Mouse (Mus musculus) neural tube, embryonic 12.5 days (tissue): Measurements from ENCODE around the gene 1700012B09Rik. TPM values are rescaled to one million over a fixed set of nuclear protein-coding genes. Genes with fewer than 3 reads are reported as not detected.
A peak's percentile ranks its signal among the peaks of the same experiment; 100 is the strongest.

ENCODE experiments used
- ATAC-seq: fragments of 200-750 bp; cut with Nextera tagmentation; 2 replicates; pipeline ENCODE4 v1.8.0; 2017; ENCODE audit warnings: low read depth, mild to moderate bottlenecking, moderate TSS enrichment, moderate library complexity; ENCODE audit not compliant: low FRiP score
- H3K27ac ChIP-seq: fragments of 300-500 bp; sonication (generic); 2 replicates; pipeline ENCODE4 v1.5.1; 2016
- H3K27me3 ChIP-seq: fragments of 300-500 bp; sonication (generic); replicated peaks from 2 replicates; pipeline ENCODE4 v1.6.1; 2016; ENCODE audit warnings: mild to moderate bottlenecking
- H3K36me3 ChIP-seq: fragments of 300-500 bp; sonication (generic); 2 replicates; pipeline ENCODE4 v1.6.1; 2016; ENCODE audit warnings: mild to moderate bottlenecking
- H3K4me1 ChIP-seq: fragments of 300-500 bp; sonication (generic); 2 replicates; pipeline ENCODE4 v1.6.1; 2016
- H3K4me2 ChIP-seq: fragments of 300-500 bp; sonication (generic); replicated peaks from 2 replicates; pipeline ENCODE4 v1.6.1; 2016; ENCODE audit warnings: mild to moderate bottlenecking
- H3K4me3 ChIP-seq: fragments of 300-500 bp; sonication (generic); 2 replicates; pipeline ENCODE4 v1.5.1; 2016
- H3K9ac ChIP-seq: fragments of 300-500 bp; sonication (generic); 2 replicates; pipeline ENCODE4 v1.6.1; 2016; ENCODE audit warnings: mild to moderate bottlenecking
- H3K9me3 ChIP-seq: fragments of 300-500 bp; sonication (generic); 2 replicates; pipeline ENCODE4 v1.6.1; 2016; ENCODE audit warnings: mild to moderate bottlenecking
- WGBS: fragments of 180-500 bp; shearing (Covaris S2); methylation state at CpG from one replicate; pipeline ENCODE4 v1.1.7; 2016; 5-methylcytosine and 5-hydroxymethylcytosine counted together
- polyA plus RNA-seq: library from polyadenylated mRNA; unstranded; fragments of >200 nt; fragmentation: Nextera tagmentation; extraction: Ambion mirVana; gene quantifications from 2 replicates; pipeline ENCODE4 v1.2.1, GENCODE M21; 2016

1700012B09Rik gene
- 0.56 TPM in 1 of 2 replicates, not detected in the other for polyA plus RNA-seq

DNA sequence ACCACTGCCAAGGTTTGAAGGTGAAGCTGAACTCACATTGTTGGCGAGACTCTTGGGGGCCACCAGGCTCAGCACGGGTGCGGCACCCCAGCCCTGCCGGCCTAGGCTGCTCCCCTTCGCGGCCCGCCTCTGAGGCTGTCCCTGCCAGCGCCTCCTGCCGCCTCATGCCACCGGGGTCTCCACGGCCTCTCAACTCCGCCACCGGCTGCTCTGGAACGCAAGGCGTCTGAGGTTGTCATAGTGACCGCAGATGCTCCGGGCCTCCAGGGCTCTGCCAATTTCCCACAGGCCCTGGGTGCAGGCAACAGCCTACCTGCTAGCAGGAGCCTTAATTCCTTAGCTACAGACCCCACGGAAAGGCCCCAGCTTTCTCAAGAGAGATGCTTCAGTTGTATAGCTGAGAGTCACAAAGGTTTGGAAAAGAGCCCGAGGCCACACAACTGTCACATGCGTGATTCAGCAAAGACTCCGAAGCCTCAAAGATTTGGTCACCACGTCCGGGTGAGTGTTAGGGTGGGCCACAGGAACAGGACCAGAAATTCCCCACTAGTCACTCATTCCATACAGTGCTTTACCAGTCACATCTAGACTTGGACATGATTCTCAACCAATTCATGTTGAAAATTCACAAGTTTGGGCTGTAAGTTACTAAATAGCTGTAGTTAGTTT lies at the start of gene 1700012B09Rik:
Gene 1700012B09Rik, minus strand, starts transcription at position 228 of the 669 bp plus-strand sequence.
- H3K9ac ChIP-seq, result 0 out of 2 replicates have a peak within 1 kb of the TSS, but pooled peaks have one; percentile 4

DNA sequence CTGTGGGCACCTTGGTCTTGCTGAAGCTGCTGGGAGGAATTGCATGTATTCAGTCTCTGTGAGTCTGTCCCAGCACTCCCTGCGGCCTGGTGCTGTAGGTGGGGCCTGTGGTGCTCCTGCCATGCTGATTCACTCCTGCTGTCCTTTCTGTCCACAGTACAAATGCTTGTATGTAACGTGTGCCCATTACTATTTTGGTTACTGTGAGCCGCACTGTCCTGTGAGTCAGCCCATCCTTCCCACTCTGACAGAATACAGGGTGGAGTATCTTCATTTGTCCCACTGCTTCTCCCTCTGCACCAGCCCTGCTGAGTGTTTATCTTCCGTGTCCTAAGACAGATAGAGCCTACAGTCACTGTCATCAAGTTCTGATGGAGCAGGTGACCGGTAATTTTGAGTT lies 39.3 kb upstream of the 1700012B09Rik start:
- Histone ChIP-seq H3K9me3 (no peaks in the 10 kb centered on the region), H3K27ac (no peak overlapping the region), H3K9ac (no peak overlapping the region), H3K4me2 (no peak overlapping the region), H3K4me1 (no peaks in the 10 kb centered on the region), H3K36me3 (peaks cover 48% of the 10 kb centered on the region), H3K27me3 (no peaks in the 10 kb centered on the region), H3K4me3 (no peak overlapping the region)
- ATAC-seq, result no peak
- 95% methylated on average over 5 of the region's 5 CpGs for WGBS

More for the DNA sequence above, at the start of gene 1700012B09Rik:
- H3K9me3 ChIP-seq, result no peaks in the 10 kb centered on the region
- H3K27ac ChIP-seq, result no peak within 1 kb of the TSS
- WGBS, result 19% methylated on average over 23 of the region's 23 CpGs
- H3K27me3 ChIP-seq, result no peaks in the 10 kb centered on the region
- H3K4me1 ChIP-seq, result peaks cover 18% of the 10 kb centered on the region
- H3K4me3 ChIP-seq, result no peak within 1 kb of the TSS
- no peaks in the 10 kb centered on the region for H3K36me3 ChIP-seq
- ATAC-seq, result peak; percentile 74
- peak within 1 kb of the TSS; percentile 39 for H3K4me2 ChIP-seq

DNA sequence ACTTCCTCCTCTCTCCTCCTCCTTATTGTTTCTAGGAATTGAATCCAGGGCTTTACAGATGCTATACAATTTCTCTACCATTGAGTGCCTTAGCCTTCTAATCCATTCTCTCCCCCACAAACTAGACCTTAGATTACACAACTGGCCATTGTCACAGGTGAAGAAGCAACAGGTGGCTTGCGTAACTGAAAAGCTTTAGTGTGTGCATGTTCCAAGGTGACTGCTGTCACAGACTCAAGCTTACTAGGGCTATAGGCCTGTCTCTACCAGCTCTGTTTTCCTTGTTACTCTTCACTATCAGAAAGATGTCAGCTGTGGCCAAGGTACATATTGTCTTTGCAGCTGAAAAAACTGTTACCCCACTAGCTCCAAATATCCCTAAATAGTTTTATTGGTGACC lies 36.0 kb upstream of the 1700012B09Rik start:
- Histone ChIP-seq H3K27me3 (no peaks in the 10 kb centered on the region), H3K36me3 (peaks cover 52% of the 10 kb centered on the region), H3K4me3 (no peak overlapping the region), H3K4me1 (no peaks in the 10 kb centered on the region), H3K9me3 (no peaks in the 10 kb centered on the region), H3K27ac (no peak overlapping the region), H3K4me2 (no peak overlapping the region), H3K9ac (no peak overlapping the region)
- 95% methylated on average over 1 of the region's 1 CpGs for WGBS
- no peak for ATAC-seq

DNA sequence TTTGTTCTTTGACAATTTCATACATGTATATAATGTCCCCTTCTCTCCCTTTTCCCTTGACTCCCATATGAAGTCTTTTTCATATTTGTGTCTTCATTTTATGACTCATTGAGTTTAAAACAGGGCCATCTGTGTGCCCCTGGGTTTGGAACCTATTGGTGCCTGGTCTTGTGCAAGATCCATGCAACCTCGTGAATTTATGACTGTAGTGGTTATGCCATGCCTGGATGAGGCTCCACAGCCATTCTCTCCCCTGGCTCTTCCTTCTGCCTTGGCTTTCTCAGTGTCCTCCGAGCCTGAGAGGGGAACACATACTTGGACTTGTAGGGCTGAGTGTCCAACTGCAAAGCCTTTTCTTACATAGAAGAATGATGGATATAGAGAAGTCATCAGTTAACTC lies 34.9 kb upstream of the 1700012B09Rik start:
- Histone ChIP-seq H3K9ac (no peak overlapping the region), H3K4me1 (no peaks in the 10 kb centered on the region), H3K27ac (no peak overlapping the region), H3K27me3 (no peaks in the 10 kb centered on the region), H3K9me3 (no peaks in the 10 kb centered on the region), H3K4me3 (no peak overlapping the region), H3K36me3 (peaks cover 56% of the 10 kb centered on the region), H3K4me2 (no peak overlapping the region)
- WGBS, result 96% methylated on average over 2 of the region's 2 CpGs
- ATAC-seq, result no peak

DNA sequence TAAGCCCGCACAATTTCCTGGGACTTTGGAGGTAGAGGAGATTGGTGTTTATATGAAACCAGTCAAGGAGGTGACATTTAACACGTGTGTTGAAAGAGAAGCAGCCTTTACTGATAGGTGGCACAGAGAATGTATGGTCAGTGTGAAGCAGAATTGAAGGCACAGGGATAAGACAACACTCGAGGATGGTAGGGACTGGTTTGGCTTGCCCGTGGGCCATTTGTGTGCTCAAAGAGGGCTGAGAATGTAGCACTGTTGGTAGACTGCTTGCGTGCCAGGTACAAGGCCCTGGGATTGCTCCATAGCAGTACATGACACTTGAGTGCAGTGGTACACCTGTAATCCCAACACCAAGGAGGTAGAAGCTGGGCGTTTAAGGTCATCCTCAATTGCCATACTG lies 16.5 kb upstream of the 1700012B09Rik start:
- Histone ChIP-seq H3K9ac (no peak overlapping the region), H3K27me3 (no peaks in the 10 kb centered on the region), H3K4me3 (no peak overlapping the region), H3K4me2 (no peak overlapping the region), H3K4me1 (no peaks in the 10 kb centered on the region), H3K27ac (no peak overlapping the region), H3K9me3 (no peaks in the 10 kb centered on the region), H3K36me3 (peaks cover 24% of the 10 kb centered on the region)
- no peak for ATAC-seq
- 91% methylated on average over 6 of the region's 6 CpGs for WGBS

DNA sequence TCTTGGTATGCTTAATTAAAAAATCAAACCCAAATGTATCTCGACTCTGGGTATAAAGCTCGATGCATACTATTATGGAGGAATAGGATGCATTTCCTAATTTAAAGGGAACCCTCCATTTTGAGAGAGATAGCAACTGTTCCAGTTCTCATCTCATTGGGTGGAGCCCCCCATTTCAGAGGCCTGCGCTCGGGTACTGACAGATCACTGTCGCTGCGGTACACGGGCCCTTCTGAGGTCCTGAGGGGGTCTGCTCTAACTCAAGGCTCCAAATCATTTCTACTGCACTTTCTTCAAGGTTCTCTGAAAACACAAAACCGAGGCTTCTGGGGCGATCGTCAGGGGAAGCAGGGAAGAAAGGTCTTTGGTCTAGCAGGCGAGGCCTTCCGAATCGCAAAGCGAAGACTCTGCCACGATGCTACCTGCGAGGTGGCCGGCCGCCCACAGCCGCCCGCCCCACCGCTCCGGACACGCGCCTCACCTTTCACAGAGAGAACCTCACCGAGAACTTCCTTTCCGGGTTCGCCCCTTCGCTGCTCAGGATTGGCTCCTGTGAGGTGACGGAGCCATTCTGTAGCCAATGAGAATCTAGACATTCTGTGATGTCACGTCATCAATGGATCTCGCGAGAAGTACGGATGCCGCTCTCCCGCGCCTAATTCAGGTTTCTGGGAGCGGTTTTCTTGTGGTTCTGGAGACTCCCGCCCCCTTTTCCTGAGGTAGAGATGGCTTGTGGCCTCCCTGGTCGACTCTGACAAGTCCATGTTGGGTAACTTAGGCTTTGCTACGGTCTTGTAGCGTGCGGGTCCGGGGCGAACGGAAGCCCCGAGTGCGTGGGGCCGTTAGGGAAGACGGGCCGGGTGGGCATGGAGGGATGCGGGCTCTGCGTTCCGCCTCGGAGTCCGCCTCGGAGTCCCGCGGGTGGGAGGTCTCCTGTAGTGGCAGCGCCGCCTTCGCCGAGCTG lies 13.5 kb upstream of the 1700012B09Rik start, which contains the start of the genes Mre11a and Ankrd49:
Gene Mre11a, plus strand, starts transcription at position 616 of the 964 bp plus-strand sequence.
Gene Ankrd49, minus strand, starts transcription at position 818 of the 964 bp plus-strand sequence.
- H3K36me3 ChIP-seq, result peaks cover 28% of the 10 kb centered on the region
- H3K27ac ChIP-seq, result peak within 1 kb of the TSS; percentile 85
- H3K9me3 ChIP-seq, result no peaks in the 10 kb centered on the region
- ATAC-seq, result peak; percentile 100
- H3K4me3 ChIP-seq, result peak within 1 kb of the TSS; percentile 72
- under 1% methylated on average over 62 of the region's 62 CpGs for WGBS
- peak within 1 kb of the TSS; percentile 82 for H3K9ac ChIP-seq
- no peaks in the 10 kb centered on the region for H3K4me1 ChIP-seq
- no peaks in the 10 kb centered on the region for H3K27me3 ChIP-seq
- peak within 1 kb of the TSS; percentile 79 for H3K4me2 ChIP-seq

DNA sequence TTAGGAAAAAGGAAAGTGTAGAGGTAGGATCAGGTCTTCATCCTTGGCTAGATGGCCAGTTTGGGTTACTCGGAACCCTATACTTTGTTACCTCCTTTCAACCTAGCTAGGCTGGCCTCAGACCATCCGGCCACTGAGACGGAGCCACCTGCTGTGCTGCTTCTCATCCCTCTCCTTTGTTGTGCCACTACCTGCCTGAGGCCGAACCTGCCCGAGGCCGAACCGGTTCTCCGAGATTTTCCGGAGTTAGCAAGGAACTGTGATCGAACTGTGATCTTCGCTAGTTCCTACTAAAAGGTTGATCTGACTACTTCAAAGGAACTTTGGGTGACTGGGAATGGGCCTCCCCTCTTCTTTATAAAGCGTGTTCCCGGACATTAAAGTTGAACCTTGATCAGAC lies 7.5 kb upstream of the 1700012B09Rik start:
- Histone ChIP-seq H3K27ac (no peak overlapping the region), H3K36me3 (peaks cover 15% of the 10 kb centered on the region), H3K4me2 (no peak overlapping the region), H3K4me1 (no peaks in the 10 kb centered on the region), H3K9ac (no peak overlapping the region), H3K27me3 (no peaks in the 10 kb centered on the region), H3K4me3 (no peak overlapping the region), H3K9me3 (no peaks in the 10 kb centered on the region)
- 38% methylated on average over 13 of the region's 13 CpGs for WGBS
- ATAC-seq, result no peak

DNA sequence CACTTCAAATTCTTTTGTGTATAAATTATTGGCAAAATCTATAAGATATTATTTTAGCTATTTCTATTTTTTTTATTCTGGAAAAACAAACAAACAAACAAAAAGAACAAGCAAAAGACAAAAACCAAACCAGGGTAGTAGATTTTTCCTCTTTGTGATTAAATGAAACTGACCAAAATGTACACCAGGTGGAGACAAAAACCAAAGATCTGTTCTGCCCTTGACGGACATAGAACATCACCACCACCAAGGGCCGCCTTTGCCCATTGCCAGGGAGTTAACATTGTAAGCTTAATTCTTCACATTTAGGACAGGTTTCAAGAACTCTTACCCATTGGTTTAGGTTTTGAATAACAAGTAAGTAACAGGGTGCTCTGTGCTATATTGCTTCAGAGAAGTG lies 3.0 kb upstream of the 1700012B09Rik start:
- Histone ChIP-seq H3K4me3 (no peak overlapping the region), H3K4me1 (peaks cover 11% of the 10 kb centered on the region), H3K27me3 (no peaks in the 10 kb centered on the region), H3K9ac (no peak overlapping the region), H3K4me2 (no peak overlapping the region), H3K9me3 (no peaks in the 10 kb centered on the region), H3K36me3 (no peaks in the 10 kb centered on the region), H3K27ac (no peak overlapping the region)
- no peak for ATAC-seq
- 58% methylated on average over 2 of the region's 2 CpGs for WGBS

DNA sequence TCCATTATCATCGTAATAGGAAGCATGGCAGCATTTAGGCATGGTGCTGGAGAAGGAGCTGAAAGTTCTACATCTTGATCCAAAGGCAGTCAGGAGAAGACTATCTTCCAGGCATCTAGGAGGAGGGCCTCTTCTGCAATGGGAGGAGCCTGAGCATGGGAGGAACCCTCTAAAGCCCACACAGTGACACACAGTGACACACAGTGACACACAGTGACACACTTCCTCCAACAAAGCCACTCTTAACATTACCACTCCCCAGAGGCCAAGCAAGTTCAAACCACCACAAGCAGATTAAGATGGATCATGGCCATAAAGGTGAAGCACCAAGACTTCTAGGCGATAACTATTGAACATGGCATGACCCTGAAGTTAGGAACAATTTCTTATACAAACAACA lies 1.2 kb upstream of the 1700012B09Rik start:
- H3K4me1 ChIP-seq, result peaks cover 18% of the 10 kb centered on the region
- H3K4me2 ChIP-seq, result no peak overlapping the region
- no peak overlapping the region for H3K9ac ChIP-seq
- H3K4me3 ChIP-seq, result no peak overlapping the region
- H3K27me3 ChIP-seq, result no peaks in the 10 kb centered on the region
- no peaks in the 10 kb centered on the region for H3K9me3 ChIP-seq
- no peak overlapping the region for H3K27ac ChIP-seq
- H3K36me3 ChIP-seq, result no peaks in the 10 kb centered on the region
- ATAC-seq, result no peak
- 94% methylated on average over 2 of the region's 2 CpGs for WGBS

DNA sequence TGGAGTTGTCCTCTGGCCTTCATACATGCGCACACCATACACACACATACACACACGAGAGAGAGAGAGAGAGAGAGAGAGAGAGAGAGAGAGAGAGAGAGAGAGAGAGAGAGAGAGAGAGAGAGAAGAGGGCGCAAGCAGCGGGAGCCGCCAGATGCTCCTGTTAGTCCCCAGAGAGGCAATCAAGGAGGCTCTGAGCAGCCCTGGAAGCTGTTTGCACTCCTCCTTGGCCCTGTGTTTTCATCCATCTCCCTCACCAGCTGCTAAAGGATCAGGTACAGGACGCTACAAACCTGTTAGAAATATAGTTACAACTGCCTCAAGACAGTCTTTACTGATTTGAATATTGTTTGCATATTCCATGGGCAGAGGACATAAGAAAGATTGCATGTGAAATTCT lies 1.0 kb downstream of the 1700012B09Rik start:
- 44% methylated on average over 6 of the region's 6 CpGs for WGBS
- Histone ChIP-seq H3K27me3 (no peaks in the 10 kb centered on the region), H3K4me2 (no peak overlapping the region), H3K27ac (no peak overlapping the region), H3K36me3 (no peaks in the 10 kb centered on the region), H3K4me3 (no peak overlapping the region), H3K9ac (no peak overlapping the region), H3K4me1 (peaks cover 18% of the 10 kb centered on the region), H3K9me3 (no peaks in the 10 kb centered on the region)
- no peak for ATAC-seq

DNA sequence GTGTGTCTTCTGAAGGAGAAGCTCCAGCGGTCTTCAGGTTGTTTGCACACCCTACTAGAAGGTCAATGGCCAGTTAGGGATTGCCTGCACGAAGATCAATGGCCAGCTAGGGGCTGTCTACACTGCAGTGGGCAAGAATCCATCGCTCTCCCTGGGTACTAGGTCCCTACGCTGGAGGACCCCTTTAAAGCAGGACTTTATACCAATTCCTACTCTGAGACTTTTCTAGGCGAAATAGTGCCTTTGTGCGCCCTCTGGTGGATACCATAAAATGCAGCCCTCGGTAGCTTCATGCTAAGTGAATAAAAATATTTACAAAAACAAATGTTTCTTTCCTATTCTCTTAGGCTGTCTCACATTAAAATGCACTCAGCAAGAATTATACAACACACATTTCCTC lies 6.1 kb downstream of the 1700012B09Rik start:
- Histone ChIP-seq H3K36me3 (no peaks in the 10 kb centered on the region), H3K4me2 (no peak overlapping the region), H3K27me3 (no peaks in the 10 kb centered on the region), H3K27ac (no peak overlapping the region), H3K9me3 (no peaks in the 10 kb centered on the region), H3K4me1 (peaks cover 7% of the 10 kb centered on the region), H3K9ac (no peak overlapping the region), H3K4me3 (no peak overlapping the region)
- 0 out of 2 replicates have a peak, but pooled peaks have one; percentile 31 for ATAC-seq
- 27% methylated on average over 7 of the region's 7 CpGs for WGBS

DNA sequence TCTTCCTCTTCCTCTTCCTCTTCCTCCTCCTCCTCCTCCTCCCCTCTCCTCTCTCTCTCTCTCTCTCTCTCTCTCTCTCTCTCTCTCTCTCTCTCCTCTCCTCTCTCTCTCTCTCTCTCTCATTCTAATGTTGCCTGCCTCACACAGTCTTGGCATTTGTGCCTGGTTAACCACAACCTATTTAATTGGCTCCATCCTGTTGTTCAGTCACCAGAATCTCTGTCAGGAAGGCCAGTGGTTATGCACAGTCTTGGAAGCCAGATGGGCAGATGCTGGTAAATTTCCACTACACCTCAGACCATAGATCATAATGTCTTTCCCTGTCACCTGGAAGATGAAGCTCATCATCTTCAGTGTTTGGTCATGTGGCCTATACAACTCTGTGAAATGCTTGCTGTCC lies 11.6 kb downstream of the 1700012B09Rik start:
- no peak overlapping the region for H3K4me2 ChIP-seq
- no peak overlapping the region for H3K27ac ChIP-seq

More for the DNA sequence above, 11.6 kb downstream of the 1700012B09Rik start:
- no peak overlapping the region for H3K9ac ChIP-seq
- no peak overlapping the region for H3K4me3 ChIP-seq
- no peaks in the 10 kb centered on the region for H3K27me3 ChIP-seq
- no peaks in the 10 kb centered on the region for H3K4me1 ChIP-seq
- no peaks in the 10 kb centered on the region for H3K9me3 ChIP-seq
- H3K36me3 ChIP-seq, result no peaks in the 10 kb centered on the region
- no peak for ATAC-seq
